Mouse (Mus musculus) C2C12 (cell line): ENCODE measurements at regions not wholly inside any gene's neighbourhood (a gene's known extent, or its start where the extent isn't known, plus 50 kb on each side); places are given as distances from the start of the nearest gene placed in this dataset.

Experiments used
- H3K27me3 ChIP-seq: one replicate; pipeline ENCODE4 v1.6.1; 2011; ENCODE audit not compliant: control insufficient read depth, insufficient read depth, insufficient read length
- H3K36me3 ChIP-seq: one replicate; pipeline ENCODE4 v1.6.1; 2011; ENCODE audit not compliant: control insufficient read depth, insufficient read depth
- H3K4me3 ChIP-seq: one replicate; pipeline ENCODE4 v1.5.1; 2011; ENCODE audit warnings: mild to moderate bottlenecking, control low read depth; ENCODE audit not compliant: poor library complexity, insufficient read depth, severe bottlenecking
- H3K79me2 ChIP-seq: one replicate; pipeline ENCODE4 v1.6.1; 2011; ENCODE audit not compliant: control insufficient read depth, insufficient read depth
- H3K79me3 ChIP-seq: one replicate; pipeline ENCODE4 v1.6.1; 2011; ENCODE audit warnings: low read depth, control low read depth
- H3ac ChIP-seq: one replicate; pipeline ENCODE3; 2011; ENCODE audit warnings: low read depth; ENCODE audit not compliant: control insufficient read depth, insufficient read length
- CEBPB ChIP-seq: IDR thresholded peaks from one replicate; pipeline ENCODE4 v1.6.1; 2011; ENCODE audit warnings: low read depth, mild to moderate bottlenecking, control low read depth, moderate library complexity
- CTCF ChIP-seq: IDR thresholded peaks from one replicate; pipeline ENCODE4 v1.5.1; 2011; ENCODE audit not compliant: control insufficient read depth, insufficient read depth, insufficient read length
- FOSL1 ChIP-seq: IDR thresholded peaks from one replicate; pipeline ENCODE4 v1.8.0; 2011; ENCODE audit warnings: mild to moderate bottlenecking, low read length; ENCODE audit not compliant: poor library complexity, insufficient read depth, severe bottlenecking
- MAX ChIP-seq: IDR thresholded peaks from one replicate; pipeline ENCODE4 v1.6.1; 2011; ENCODE audit warnings: mild to moderate bottlenecking, control low read depth
- MYOD1 ChIP-seq: IDR thresholded peaks from one replicate; pipeline ENCODE4 v1.6.1; 2011; ENCODE audit warnings: low read depth; ENCODE audit not compliant: control insufficient read depth, insufficient read length
- MYOG ChIP-seq: IDR thresholded peaks from one replicate; pipeline ENCODE4 v1.6.1; 2011; ENCODE audit not compliant: control insufficient read depth, insufficient read length; ENCODE audit errors: extremely low read depth
- USF1 ChIP-seq: IDR thresholded peaks from one replicate; pipeline ENCODE4 v1.6.1; 2011; ENCODE audit warnings: low read depth, mild to moderate bottlenecking, control low read depth, moderate library complexity

- no peak overlapping the region for H3K4me3 ChIP-seq
- no peaks in the 10 kb centered on the region for H3K79me2 ChIP-seq
- H3K79me3 ChIP-seq, result no peaks in the 10 kb centered on the region
- no peak overlapping the region for H3ac ChIP-seq
- no peaks in the 10 kb centered on the region for H3K36me3 ChIP-seq
- no peaks in the 10 kb centered on the region for H3K27me3 ChIP-seq
- no peak for TF ChIP-seq FOSL1
- TF ChIP-seq USF1, result no peak
- no peak for TF ChIP-seq MAX
- no peak for TF ChIP-seq MYOG
- no peak for TF ChIP-seq CEBPB
- TF ChIP-seq CTCF, result no peak
- no peak for TF ChIP-seq MYOD1
Observed at GRCm38 (mm10) chr1:119279261-119279660, 142.8 kb downstream of the Inhbb start.

GRCm38 (mm10) chr1:119278528-119279201 lies 143.4 kb downstream of the Inhbb start:
- no peaks in the 10 kb centered on the region for H3K79me2 ChIP-seq

GRCm38 (mm10) chr1:119277990-119278389 lies 144.1 kb downstream of the Inhbb start:
- Histone ChIP-seq H3ac (no peak overlapping the region), H3K79me3 (no peaks in the 10 kb centered on the region), H3K27me3 (no peaks in the 10 kb centered on the region), H3K36me3 (no peaks in the 10 kb centered on the region), H3K79me2 (no peaks in the 10 kb centered on the region), H3K4me3 (no peak overlapping the region)
- TF ChIP-seq MAX, result no peak
- no peak for TF ChIP-seq CEBPB
- TF ChIP-seq USF1, result no peak
- no peak for TF ChIP-seq FOSL1
- TF ChIP-seq MYOD1, result no peak
- no peak for TF ChIP-seq CTCF
- no peak for TF ChIP-seq MYOG

More at GRCm38 (mm10) chr1:119278528-119279201, 143.4 kb downstream of the Inhbb start:
- H3K27me3 ChIP-seq, result no peaks in the 10 kb centered on the region
- TF ChIP-seq MYOD1 (no peak), CTCF (no peak), CEBPB (no peak), USF1 (no peak), MAX (no peak), MYOG (no peak), FOSL1 (no peak)
- no peaks in the 10 kb centered on the region for H3K36me3 ChIP-seq
- no peak overlapping the region for H3ac ChIP-seq
- no peaks in the 10 kb centered on the region for H3K79me3 ChIP-seq
- H3K4me3 ChIP-seq, result no peak overlapping the region

- no peaks in the 10 kb centered on the region for H3K79me3 ChIP-seq
- no peaks in the 10 kb centered on the region for H3K36me3 ChIP-seq
- H3K27me3 ChIP-seq, result no peaks in the 10 kb centered on the region
- no peak overlapping the region for H3K4me3 ChIP-seq
- H3K79me2 ChIP-seq, result no peaks in the 10 kb centered on the region
- TF ChIP-seq CEBPB (no peak), FOSL1 (no peak), CTCF (no peak), MYOD1 (no peak), MAX (no peak), MYOG (no peak), USF1 (no peak)
- H3ac ChIP-seq, result no peak overlapping the region
Observed at GRCm38 (mm10) chr1:119266013-119266412, 156.0 kb downstream of the Inhbb start.

- Histone ChIP-seq H3K36me3 (no peaks in the 10 kb centered on the region), H3K4me3 (no peak overlapping the region), H3K79me2 (no peaks in the 10 kb centered on the region), H3ac (no peak overlapping the region), H3K27me3 (no peaks in the 10 kb centered on the region), H3K79me3 (no peaks in the 10 kb centered on the region)
- TF ChIP-seq CEBPB (no peak), MAX (no peak), FOSL1 (no peak), MYOD1 (no peak), MYOG (no peak), USF1 (no peak), CTCF (no peak)
Observed at GRCm38 (mm10) chr1:119265192-119265891, 156.7 kb downstream of the Inhbb start.
